Mouse (Mus musculus): ENCODE data around the gene Lct. TPM values are rescaled to one million over a fixed set of nuclear protein-coding genes. Genes with fewer than 3 reads are reported as not detected.

Lct gene
- 0.18 and 0.32 TPM in 2 replicates for total RNA-seq (2012; rRNA removed)

DNA sequence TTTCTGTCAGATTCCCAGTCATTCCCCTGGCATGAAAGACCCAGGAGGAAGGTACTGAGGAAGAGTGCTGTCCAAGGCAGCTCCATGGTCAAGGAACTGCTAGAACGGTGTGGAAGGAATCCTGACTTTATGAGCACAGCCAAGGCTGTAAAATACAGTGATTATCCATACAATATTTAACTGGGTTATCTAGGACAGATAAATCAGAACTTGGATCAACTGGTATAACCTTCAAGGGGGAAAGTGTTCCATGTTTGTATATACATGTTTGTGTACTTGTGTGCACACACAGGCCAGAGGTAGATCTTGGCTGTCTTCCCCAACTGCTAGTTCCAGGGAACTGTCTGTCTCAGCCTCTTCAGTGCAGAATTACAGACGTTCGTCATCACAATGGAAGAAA lies at the start of gene Lct:
Gene Lct, minus strand, starts transcription at position 101 of the 400 bp plus-strand sequence.
- Histone ChIP-seq H3K36me3 (ENCODE audit: control insufficient read depth, insufficient read depth, low read length, poor library complexity, severe bottlenecking) (peaks cover 11% of the 10 kb centered on the region), H3K9ac (ENCODE audit: insufficient read depth, low read depth, low read length, poor library complexity, severe bottlenecking) (no peak within 1 kb of the TSS), H3K9me3 (ENCODE audit: control insufficient read depth, insufficient read depth, low read depth, low read length) (no peaks in the 10 kb centered on the region), H3K27ac (ENCODE audit: insufficient read depth, low read depth, low read length, poor library complexity, severe bottlenecking) (no peak within 1 kb of the TSS), H3K4me3 (ENCODE audit: insufficient read depth in 1 of 2, low read depth in 1 of 2, low read length in 2 of 2, poor library complexity in 1 of 2, severe bottlenecking in 1 of 2) (no peak within 1 kb of the TSS), H3K4me1 (ENCODE audit: control insufficient read depth in 2 of 2, insufficient read depth in 2 of 2, low read length in 2 of 2, poor library complexity in 1 of 2) (no peaks in the 10 kb centered on the region; a peak in 1 of 4 replicates)
- no peak for DNase-seq (ENCODE audit: low read depth, low spot score)
- in situ Hi-C loops (cut with MboI; ENCODE audit: low sequenced_read_pairs in 2 of 2, unreplicated experiment in 2 of 2) = no loop called here
- TF ChIP-seq ZC3H11A (IDR thresholded peaks at IDR 0.05; ENCODE audit: borderline replicate concordance, low read depth, low read length) (no peak), CHD2 (IDR thresholded peaks at IDR 0.05; ENCODE audit: low read depth, low read length) (no peak), MAFK (IDR thresholded peaks at IDR 0.05; ENCODE audit: insufficient read depth, low read depth, low read length) (no peak)

GRCm38 (mm10) chr1:128376841-128377240 lies 48.7 kb upstream of the Lct start:
- Histone ChIP-seq H3K9ac (ENCODE audit: insufficient read depth, low read depth, low read length, poor library complexity, severe bottlenecking) (no peak overlapping the region), H3K27ac (ENCODE audit: insufficient read depth, low read depth, low read length, poor library complexity, severe bottlenecking) (no peak overlapping the region), H3K4me3 (ENCODE audit: insufficient read depth in 1 of 2, low read depth in 1 of 2, low read length in 2 of 2, poor library complexity in 1 of 2, severe bottlenecking in 1 of 2) (no peak overlapping the region), H3K4me1 (ENCODE audit: control insufficient read depth in 2 of 2, insufficient read depth in 2 of 2, low read length in 2 of 2, poor library complexity in 1 of 2) (no peaks in the 10 kb centered on the region), H3K36me3 (ENCODE audit: control insufficient read depth, insufficient read depth, low read length, poor library complexity, severe bottlenecking) (peaks cover 3% of the 10 kb centered on the region), H3K9me3 (ENCODE audit: control insufficient read depth, insufficient read depth, low read depth, low read length) (no peaks in the 10 kb centered on the region)
- TF ChIP-seq ZNF384 (IDR thresholded peaks at IDR 0.05; ENCODE audit: low read depth, low read length) = no peak
- TF ChIP-seq CHD2 (IDR thresholded peaks at IDR 0.05; ENCODE audit: low read depth, low read length) = no peak
- no peak for TF ChIP-seq ZC3H11A (IDR thresholded peaks at IDR 0.05; ENCODE audit: borderline replicate concordance, low read depth, low read length)
- no peak for TF ChIP-seq MAFK (IDR thresholded peaks at IDR 0.05; ENCODE audit: insufficient read depth, low read depth, low read length)
- no peak for TF ChIP-seq HCFC1 (IDR thresholded peaks at IDR 0.05; ENCODE audit: borderline replicate concordance, insufficient read depth, low read length)
- in situ Hi-C loops (cut with MboI; ENCODE audit: low sequenced_read_pairs in 2 of 2, unreplicated experiment in 2 of 2) = no loop called here
- DNase-seq (ENCODE audit: low read depth, low spot score) = no peak

- Histone ChIP-seq H3K36me3 (ENCODE audit: control insufficient read depth, insufficient read depth, low read length, poor library complexity, severe bottlenecking) (peaks cover 4% of the 10 kb centered on the region), H3K4me3 (ENCODE audit: insufficient read depth in 1 of 2, low read depth in 1 of 2, low read length in 2 of 2, poor library complexity in 1 of 2, severe bottlenecking in 1 of 2) (no peak overlapping the region), H3K9me3 (ENCODE audit: control insufficient read depth, insufficient read depth, low read depth, low read length) (no peaks in the 10 kb centered on the region), H3K9ac (ENCODE audit: insufficient read depth, low read depth, low read length, poor library complexity, severe bottlenecking) (no peak overlapping the region), H3K4me1 (ENCODE audit: control insufficient read depth in 2 of 2, insufficient read depth in 2 of 2, low read length in 2 of 2, poor library complexity in 1 of 2) (no peaks in the 10 kb centered on the region), H3K27ac (ENCODE audit: insufficient read depth, low read depth, low read length, poor library complexity, severe bottlenecking) (no peak overlapping the region)
- in situ Hi-C loops (cut with MboI; ENCODE audit: low sequenced_read_pairs in 2 of 2, unreplicated experiment in 2 of 2) = no loop called here
- no peak for TF ChIP-seq MAFK (IDR thresholded peaks at IDR 0.05; ENCODE audit: insufficient read depth, low read depth, low read length)
- TF ChIP-seq ZC3H11A (IDR thresholded peaks at IDR 0.05; ENCODE audit: borderline replicate concordance, low read depth, low read length) = no peak
- TF ChIP-seq HCFC1 (IDR thresholded peaks at IDR 0.05; ENCODE audit: borderline replicate concordance, insufficient read depth, low read length) = no peak
- TF ChIP-seq ZNF384 (IDR thresholded peaks at IDR 0.05; ENCODE audit: low read depth, low read length) = no peak
- no peak for TF ChIP-seq CHD2 (IDR thresholded peaks at IDR 0.05; ENCODE audit: low read depth, low read length)
- no peak for DNase-seq (ENCODE audit: low read depth, low spot score)
These were observed 44.2 kb upstream of the Lct start for GRCm38 (mm10) chr1:128372143-128372860.

GRCm38 (mm10) chr1:128368732-128369441 lies 40.8 kb upstream of the Lct start:
- Histone ChIP-seq H3K9ac (ENCODE audit: insufficient read depth, low read depth, low read length, poor library complexity, severe bottlenecking) (no peak overlapping the region; the same call in 1 of the 2 replicates), H3K27ac (ENCODE audit: insufficient read depth, low read depth, low read length, poor library complexity, severe bottlenecking) (no peak overlapping the region), H3K36me3 (ENCODE audit: control insufficient read depth, insufficient read depth, low read length, poor library complexity, severe bottlenecking) (peaks cover 3% of the 10 kb centered on the region), H3K4me1 (ENCODE audit: control insufficient read depth in 2 of 2, insufficient read depth in 2 of 2, low read length in 2 of 2, poor library complexity in 1 of 2) (no peaks in the 10 kb centered on the region), H3K9me3 (ENCODE audit: control insufficient read depth, insufficient read depth, low read depth, low read length) (no peaks in the 10 kb centered on the region), H3K4me3 (ENCODE audit: insufficient read depth in 1 of 2, low read depth in 1 of 2, low read length in 2 of 2, poor library complexity in 1 of 2, severe bottlenecking in 1 of 2) (no peak overlapping the region)
- DNase-seq (ENCODE audit: low read depth, low spot score) = peak; percentile 35
- TF ChIP-seq CHD2 (IDR thresholded peaks at IDR 0.05; ENCODE audit: low read depth, low read length) (no peak), HCFC1 (IDR thresholded peaks at IDR 0.05; ENCODE audit: borderline replicate concordance, insufficient read depth, low read length) (no peak), ZNF384 (IDR thresholded peaks at IDR 0.05; ENCODE audit: low read depth, low read length) (no peak), ZC3H11A (IDR thresholded peaks at IDR 0.05; ENCODE audit: borderline replicate concordance, low read depth, low read length) (no peak), MAFK (IDR thresholded peaks at IDR 0.05; ENCODE audit: insufficient read depth, low read depth, low read length) (no peak)
- in situ Hi-C loops (cut with MboI; ENCODE audit: low sequenced_read_pairs in 2 of 2, unreplicated experiment in 2 of 2) = no loop called here
